ENCODE assay signal across 14 mouse cellular contexts in genomic region chr19:43415565-43415964, GRCm38 (mm10). TPM values are rescaled to one million over a fixed set of nuclear protein-coding genes. Genes with fewer than 3 reads are reported as not detected.
"Had no signal": no experiment of that assay in that cellular context is flagged by ENCODE, and none has a peak within 500 bp of the region (broad histone marks: within the 10 kb centered on the region; RNA-seq: fewer than 3 reads in every experiment).

No protein-coding gene starts in this region.

- H3K27ac ChIP-seq: limb, embryonic 13.5 days; liver, embryonic 14.5 days; neural tube, embryonic 12.5 days had no signal

- H3K9me3 ChIP-seq: limb, embryonic 13.5 days; neural tube, embryonic 12.5 days had no signal

- H3K9ac ChIP-seq: limb, embryonic 13.5 days; liver, embryonic 14.5 days; neural tube, embryonic 12.5 days had no signal

- H3K36me3 ChIP-seq: limb, embryonic 13.5 days; neural tube, embryonic 12.5 days had no signal

- DNase-seq: kidney, adult 18-20 months; kidney, postnatal 10 days; left cerebral cortex, postnatal 4 days; lung, adult 2 months; midbrain, embryonic 14.5 days; thymus, postnatal 14 days had no signal

- H3K4me2 ChIP-seq: limb, embryonic 13.5 days; neural tube, embryonic 12.5 days had no signal

- H3K4me3 ChIP-seq: limb, embryonic 13.5 days; neural tube, embryonic 12.5 days had no signal

- H3K27me3 ChIP-seq: limb, embryonic 13.5 days; neural tube, embryonic 12.5 days had no signal

- H3K4me1 ChIP-seq: limb, embryonic 13.5 days; neural tube, embryonic 12.5 days had no signal

RNA-seq across cellular contexts. Expression of gene Cnnm1, which starts 24.7 kb away (rescaled TPM):
- total RNA-seq: monocyte, adult 5-6 weeks; neutrophil, adult 5-6 weeks had no signal
- polyA plus RNA-seq: kidney, embryonic 14.5 days had no signal

RNA-seq across cellular contexts. Expression of gene Hpse2, which starts 27.4 kb away (rescaled TPM):
- total RNA-seq: left cerebral cortex, adult 18-20 months; liver, adult 2 months; monocyte, adult 5-6 weeks; neutrophil, adult 5-6 weeks had no signal
- polyA plus RNA-seq: liver, adult 2 months; midbrain, embryonic 14.5 days had no signal
